Mouse (Mus musculus) heart, postnatal 0 days (tissue): ENCODE results near the gene Ryr3. TPM values are rescaled to one million over a fixed set of nuclear protein-coding genes. Genes with fewer than 3 reads are reported as not detected.

ENCODE experiments used
- ATAC-seq: fragments of 200-750 bp; cut with Nextera tagmentation; 2 replicates; pipeline ENCODE4 v1.8.0; 2017; ENCODE audit warnings: low read depth, moderate number of reproducible peaks, moderate library complexity; ENCODE audit not compliant: insufficient read depth
- DNase-seq: peaks from one replicate; pipeline ENCODE4 v3.0.0-alpha.2; 2016; ENCODE audit warnings: low spot score
- H3K27ac ChIP-seq: fragments of 300-500 bp; sonication (generic); 2 replicates; pipeline ENCODE4 v1.5.1; 2014; ENCODE audit warnings: low read depth, mild to moderate bottlenecking
- H3K27me3 ChIP-seq: fragments of 300-500 bp; sonication (generic); 2 replicates; pipeline ENCODE4 v1.6.1; 2014; ENCODE audit warnings: low read length, mixed read lengths; ENCODE audit not compliant: control insufficient read depth, insufficient read depth
- H3K36me3 ChIP-seq: fragments of 300-500 bp; sonication (generic); replicated peaks from 2 replicates; pipeline ENCODE4 v1.6.1; 2014; ENCODE audit warnings: low read length, mixed read lengths; ENCODE audit not compliant: control insufficient read depth, insufficient read depth
- H3K4me1 ChIP-seq: fragments of 300-500 bp; sonication (generic); 2 replicates; pipeline ENCODE4 v1.6.1; 2014; ENCODE audit warnings: antibody characterized with exemption; ENCODE audit not compliant: control insufficient read depth, insufficient read depth
- H3K4me2 ChIP-seq: fragments of 300-500 bp; sonication (generic); 2 replicates; pipeline ENCODE4 v1.6.1; 2014; ENCODE audit warnings: low read depth, mild to moderate bottlenecking, low read length, moderate library complexity
- H3K4me3 ChIP-seq: fragments of 300-500 bp; sonication (generic); 2 replicates; pipeline ENCODE4 v1.5.1; 2014; ENCODE audit warnings: low read depth, low read length
- H3K9ac ChIP-seq: fragments of 300-500 bp; sonication (generic); replicated peaks from 2 replicates; pipeline ENCODE4 v1.6.1; 2014; ENCODE audit warnings: low read depth, low read length, mixed read lengths
- H3K9me3 ChIP-seq: fragments of 300-500 bp; sonication (generic); replicated peaks from 2 replicates; pipeline ENCODE4 v1.6.1; 2016; ENCODE audit warnings: low read length; ENCODE audit not compliant: control insufficient read depth
- CTCF ChIP-seq: IDR thresholded peaks from 2 replicates; pipeline ENCODE4 v1.5.1; 2016; ENCODE audit warnings: antibody characterized with exemption, control low read depth, low read depth
- EP300 ChIP-seq: IDR thresholded peaks from 2 replicates; pipeline ENCODE4 v1.6.1; 2016; ENCODE audit warnings: antibody characterized with exemption, low read depth
- WGBS: fragments of 180-500 bp; shearing (Covaris S2); extraction: QIAGEN DNeasy Blood & Tissue Kit; methylation state at CpG from one replicate; pipeline ENCODE4 v1.1.7; 2014; 5-methylcytosine and 5-hydroxymethylcytosine counted together
- polyA plus RNA-seq: library from polyadenylated mRNA; unstranded; fragments of >200 nt; fragmentation: Nextera tagmentation; extraction: Ambion mirVana; gene quantifications from 2 replicates; pipeline ENCODE4 v1.2.1, GENCODE M21; 2015
- total RNA-seq: library from RNA; depleted of rRNA; stranded (reverse); fragments of >200 nt; gene quantifications from 2 replicates; pipeline ENCODE4 v1.2.3, GENCODE M21; 2014; ENCODE audit warnings: low replicate concordance

The Ryr3 gene
- total and polyA plus RNA-seq, 2 experiments from 2014 or later = 4.1 to 14.4 TPM

DNA sequence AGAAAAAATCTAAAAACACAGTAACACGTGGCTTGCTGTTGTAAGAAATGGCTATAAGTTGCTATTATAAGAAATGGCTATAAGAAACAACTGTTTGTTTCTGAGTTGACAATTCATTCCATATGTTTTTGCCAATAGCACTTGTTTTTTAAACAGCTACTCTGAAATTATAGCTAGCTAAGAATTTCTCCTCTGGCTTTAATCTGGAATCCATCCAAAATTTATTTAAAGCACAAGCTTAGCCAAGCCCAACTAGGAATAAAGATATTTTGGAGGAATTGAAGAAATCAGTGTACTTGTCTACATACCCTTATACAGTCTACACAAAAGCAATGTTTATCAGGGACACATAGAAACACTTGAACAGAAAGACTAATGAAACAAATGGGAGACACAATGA lies 93.4 kb downstream of the Ryr3 start:
- no peak overlapping the region for H3K9ac ChIP-seq
- H3K36me3 ChIP-seq = no peaks in the 10 kb centered on the region
- ATAC-seq (no peak), DNase-seq (no peak)
- no peaks in the 10 kb centered on the region for H3K9me3 ChIP-seq
- 41% methylated on average over 1 of the region's 1 CpGs for WGBS
- no peak overlapping the region for H3K27ac ChIP-seq
- no peak overlapping the region for H3K4me2 ChIP-seq
- H3K4me3 ChIP-seq = no peak overlapping the region
- no peaks in the 10 kb centered on the region for H3K27me3 ChIP-seq
- TF ChIP-seq CTCF = no peak
- no peak for TF ChIP-seq EP300
- no peaks in the 10 kb centered on the region for H3K4me1 ChIP-seq

DNA sequence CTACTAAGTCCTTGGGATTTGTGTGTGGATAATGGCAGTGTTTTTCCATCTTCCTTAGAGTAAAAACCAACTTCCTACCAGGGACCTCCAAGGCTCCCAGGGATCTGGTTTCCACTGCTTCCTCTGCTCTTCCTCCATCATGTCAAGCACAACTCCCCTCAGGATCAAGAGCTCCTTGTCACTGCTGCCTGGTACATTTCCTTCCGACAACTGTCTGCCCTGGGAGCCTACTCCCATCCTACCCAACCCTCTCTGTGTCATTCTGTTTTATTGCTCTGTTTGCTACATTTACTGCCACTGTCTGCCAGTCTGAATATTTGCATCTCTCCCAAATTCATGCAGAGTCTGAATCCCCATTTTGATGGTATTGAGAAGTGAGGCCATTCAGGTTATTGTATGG lies 97.8 kb downstream of the Ryr3 start:
- Histone ChIP-seq H3K36me3 (no peaks in the 10 kb centered on the region), H3K4me1 (no peaks in the 10 kb centered on the region), H3K9ac (no peak overlapping the region), H3K27ac (no peak overlapping the region), H3K4me2 (no peak overlapping the region), H3K27me3 (no peaks in the 10 kb centered on the region), H3K9me3 (no peaks in the 10 kb centered on the region), H3K4me3 (no peak overlapping the region)
- DNase-seq (no peak), ATAC-seq (no peak)
- WGBS = 50% methylated on average over 1 of the region's 1 CpGs
- TF ChIP-seq EP300 = no peak
- TF ChIP-seq CTCF = no peak

DNA sequence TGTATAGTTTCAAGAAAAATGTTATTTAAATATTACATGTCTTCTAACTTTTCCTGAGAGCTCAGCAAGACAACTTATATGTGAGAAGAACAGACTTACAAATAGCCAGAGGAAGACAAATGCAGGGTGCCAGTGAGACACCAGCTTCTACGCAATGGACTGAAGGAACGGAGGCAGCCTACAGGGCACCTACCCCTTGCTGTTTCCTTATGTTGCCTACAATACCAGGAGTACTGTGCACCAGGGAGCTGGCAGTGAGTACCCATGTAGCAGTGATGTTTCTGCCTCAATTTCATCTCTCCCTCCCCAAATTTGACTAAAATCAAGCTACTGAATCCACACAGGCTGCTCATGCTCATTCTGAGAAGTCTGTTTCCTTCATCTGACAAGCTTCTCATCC lies 100.1 kb downstream of the Ryr3 start:
- no peak overlapping the region for H3K4me2 ChIP-seq
- no peak for DNase-seq
- H3K9ac ChIP-seq = no peak overlapping the region
- H3K9me3 ChIP-seq = no peaks in the 10 kb centered on the region
- H3K27ac ChIP-seq = no peak overlapping the region
- no peak for ATAC-seq
- H3K4me3 ChIP-seq = no peak overlapping the region
- H3K27me3 ChIP-seq = no peaks in the 10 kb centered on the region
- no peaks in the 10 kb centered on the region for H3K4me1 ChIP-seq
- WGBS = 93% methylated on average over 2 of the region's 2 CpGs
- no peak for TF ChIP-seq CTCF
- no peak for TF ChIP-seq EP300
- no peaks in the 10 kb centered on the region for H3K36me3 ChIP-seq

DNA sequence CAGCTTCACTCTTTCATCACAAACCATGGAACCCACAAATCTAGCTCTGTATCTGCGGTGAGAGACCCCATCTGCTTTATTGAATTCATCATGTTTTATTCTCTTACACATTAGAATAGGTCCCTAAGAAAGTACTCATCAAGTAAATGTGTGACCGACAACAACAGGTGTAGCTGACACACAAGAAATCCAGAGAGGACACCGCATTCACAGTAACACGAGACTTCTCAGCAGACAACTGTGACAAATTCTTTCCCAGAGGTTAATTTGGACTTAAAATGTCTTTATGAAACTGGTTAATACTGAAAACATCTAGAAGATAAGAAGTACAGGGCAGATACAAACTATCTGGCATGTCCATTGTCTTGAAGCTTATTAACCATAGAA lies 101.0 kb downstream of the Ryr3 start:
- Histone ChIP-seq H3K27me3 (no peaks in the 10 kb centered on the region), H3K9me3 (no peaks in the 10 kb centered on the region), H3K9ac (no peak overlapping the region), H3K27ac (no peak overlapping the region), H3K4me3 (no peak overlapping the region), H3K4me2 (no peak overlapping the region), H3K4me1 (no peaks in the 10 kb centered on the region), H3K36me3 (no peaks in the 10 kb centered on the region)
- TF ChIP-seq EP300 (no peak), CTCF (no peak)
- ATAC-seq (no peak), DNase-seq (no peak)
- 83% methylated on average over 4 of the region's 4 CpGs for WGBS

DNA sequence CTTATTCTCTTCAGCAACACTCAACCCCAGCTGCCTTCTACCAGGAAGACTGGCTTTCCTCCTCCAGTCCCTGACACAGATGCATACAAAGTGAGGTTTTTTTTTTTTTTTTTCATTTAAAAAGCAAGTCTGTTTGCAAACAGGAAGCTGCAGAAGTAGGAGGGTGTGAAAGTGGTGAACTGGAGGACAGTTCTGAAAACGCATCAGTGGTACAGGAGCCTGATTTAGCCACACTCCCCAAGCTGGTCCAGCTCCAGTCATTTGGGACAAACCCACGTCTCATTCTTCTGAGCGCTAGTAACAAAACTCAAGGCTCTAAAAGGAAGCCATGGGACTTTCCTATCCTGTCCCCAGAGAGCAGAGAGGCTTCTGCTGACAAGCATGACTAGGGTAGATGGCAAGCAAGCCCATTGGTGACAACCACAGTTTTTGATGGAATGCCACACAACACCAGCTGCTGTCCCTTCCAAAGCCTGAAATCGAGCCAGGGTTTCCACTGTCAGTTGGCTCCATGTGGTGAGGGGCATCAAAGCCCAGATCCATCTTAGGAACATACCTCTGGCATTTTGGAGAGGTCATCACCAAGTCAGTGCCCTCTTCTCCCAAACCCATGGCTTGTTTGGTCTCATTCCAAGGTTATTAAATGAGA lies 101.5 kb downstream of the Ryr3 start:
- TF ChIP-seq CTCF (no peak), EP300 (no peak)
- Histone ChIP-seq H3K4me1 (no peaks in the 10 kb centered on the region), H3K4me2 (no peak overlapping the region), H3K36me3 (no peaks in the 10 kb centered on the region), H3K9me3 (no peaks in the 10 kb centered on the region), H3K4me3 (no peak overlapping the region), H3K27me3 (no peaks in the 10 kb centered on the region), H3K27ac (no peak overlapping the region), H3K9ac (no peak overlapping the region)
- no peak for ATAC-seq
- 69% methylated on average over 4 of the region's 4 CpGs for WGBS
- DNase-seq = no peak

DNA sequence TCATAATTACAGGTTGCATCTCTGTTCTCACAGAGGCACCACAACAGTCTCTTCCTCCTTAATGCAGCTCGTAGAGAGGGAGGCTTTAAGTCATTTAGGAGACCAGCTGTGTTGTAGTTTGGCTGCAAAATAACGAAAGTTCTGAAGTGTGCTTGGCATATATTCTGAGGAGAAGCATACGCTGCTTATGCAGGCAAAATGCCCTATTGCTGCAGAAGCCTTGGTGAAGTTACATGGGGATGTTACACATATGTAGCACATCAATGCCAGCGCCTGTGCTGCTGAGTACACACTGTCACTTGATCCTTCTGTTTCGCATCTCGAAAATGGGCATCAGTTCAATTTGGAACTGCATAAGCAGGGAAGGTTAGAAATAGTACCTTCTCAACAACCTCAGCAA lies 112.3 kb downstream of the Ryr3 start:
- 76% methylated on average over 6 of the region's 6 CpGs for WGBS
- Histone ChIP-seq H3K36me3 (no peaks in the 10 kb centered on the region), H3K4me3 (no peak overlapping the region), H3K4me2 (no peak overlapping the region), H3K27ac (no peak overlapping the region), H3K4me1 (no peaks in the 10 kb centered on the region), H3K27me3 (no peaks in the 10 kb centered on the region), H3K9ac (no peak overlapping the region), H3K9me3 (no peaks in the 10 kb centered on the region)
- DNase-seq (no peak), ATAC-seq (no peak)
- TF ChIP-seq EP300 (no peak), CTCF (no peak)
